Mouse (Mus musculus) ES-Bruce4 (cell line): ENCODE results near the gene Tmem254a. TPM values are rescaled to one million over a fixed set of nuclear protein-coding genes. Genes with fewer than 3 reads are reported as not detected.
"Not testable (repeated sequence)": the region's sequence is repeated elsewhere in the genome, so short reads cannot be mapped to it uniquely, and the experiment has no call there.

Source experiments
- H3K27ac ChIP-seq: 2 replicates; pipeline ENCODE4 v1.5.1; 2012; ENCODE audit warnings: low read length, inconsistent platforms; ENCODE audit not compliant: insufficient read depth
- H3K27me3 ChIP-seq: 2 replicates; pipeline ENCODE4 v1.6.1; 2012; ENCODE audit warnings: mild to moderate bottlenecking, low read length, inconsistent platforms; ENCODE audit not compliant: control insufficient read depth, poor library complexity, insufficient read depth, severe bottlenecking
- H3K36me3 ChIP-seq: 2 replicates; pipeline ENCODE4 v1.6.1; 2012; ENCODE audit warnings: inconsistent platforms, mild to moderate bottlenecking, low read length, moderate library complexity; ENCODE audit not compliant: control insufficient read depth, poor library complexity, insufficient read depth, severe bottlenecking
- H3K4me1 ChIP-seq: one replicate; pipeline ENCODE4 v1.8.1; 2011; ENCODE audit warnings: low read length; ENCODE audit not compliant: control insufficient read depth, insufficient read depth
- H3K4me3 ChIP-seq: 2 replicates; pipeline ENCODE4 v1.5.1; 2011; ENCODE audit warnings: low read depth, mild to moderate bottlenecking, low read length
- H3K9ac ChIP-seq: 2 replicates; pipeline ENCODE4 v1.6.1; 2012; ENCODE audit warnings: low read depth, mild to moderate bottlenecking, inconsistent platforms; ENCODE audit not compliant: poor library complexity, severe bottlenecking
- H3K9me3 ChIP-seq: replicated peaks from 2 replicates; pipeline ENCODE4 v1.6.1; 2012; ENCODE audit warnings: mild to moderate bottlenecking, low read length, inconsistent platforms; ENCODE audit not compliant: control insufficient read depth, poor library complexity, insufficient read depth, severe bottlenecking
- polyA plus RNA-seq: library from polyadenylated mRNA; stranded (reverse); fragments of >200 nt; gene quantifications from 2 replicates; pipeline ENCODE4 v1.2.4, GENCODE M21; 2011; ENCODE audit warnings: low read depth; ENCODE audit not compliant: missing spikeins, insufficient read depth, insufficient read length

Gene Tmem254a
- polyA plus RNA-seq, 1 experiment = 12.3 TPM

GRCm38 (mm10) chr14:25903000-25903399, 24.5 kb downstream of the Tmem254a start, which contains the start of gene Plac9a:
Gene Plac9a, minus strand, starts transcription at chr14:25903100.
- not testable (repeated sequence) for H3K9me3 ChIP-seq, H3K36me3 ChIP-seq, H3K4me1 ChIP-seq, H3K27ac ChIP-seq, H3K27me3 ChIP-seq, H3K9ac ChIP-seq, H3K4me3 ChIP-seq

- not testable (repeated sequence) for H3K4me3 ChIP-seq, H3K36me3 ChIP-seq, H3K27ac ChIP-seq, H3K9me3 ChIP-seq, H3K27me3 ChIP-seq, H3K4me1 ChIP-seq, H3K9ac ChIP-seq
Measured at GRCm38 (mm10) chr14:25895686-25896085, 31.8 kb downstream of the Tmem254a start.

GRCm38 (mm10) chr14:25894566-25894965, 32.9 kb downstream of the Tmem254a start:
- not testable (repeated sequence) for H3K4me1 ChIP-seq, H3K9ac ChIP-seq, H3K36me3 ChIP-seq, H3K27me3 ChIP-seq, H3K27ac ChIP-seq, H3K4me3 ChIP-seq, H3K9me3 ChIP-seq

- not testable (repeated sequence) for H3K9me3 ChIP-seq, H3K4me1 ChIP-seq, H3K27ac ChIP-seq, H3K4me3 ChIP-seq, H3K9ac ChIP-seq, H3K36me3 ChIP-seq, H3K27me3 ChIP-seq
Measured at GRCm38 (mm10) chr14:25885886-25886285, 41.6 kb downstream of the Tmem254a start.

GRCm38 (mm10) chr14:25881769-25882168, 45.7 kb downstream of the Tmem254a start:
- not testable (repeated sequence) for H3K9me3 ChIP-seq, H3K27ac ChIP-seq, H3K36me3 ChIP-seq, H3K27me3 ChIP-seq, H3K9ac ChIP-seq, H3K4me1 ChIP-seq, H3K4me3 ChIP-seq

GRCm38 (mm10) chr14:25876640-25877039, 50.8 kb downstream of the Tmem254a start:
- not testable (repeated sequence) for H3K9ac ChIP-seq, H3K4me3 ChIP-seq, H3K27ac ChIP-seq, H3K4me1 ChIP-seq, H3K27me3 ChIP-seq, H3K9me3 ChIP-seq
- peaks cover 10% of the 10 kb centered on the region for H3K36me3 ChIP-seq

Other genes starting within 250 kb of the Tmem254a start
- gene Ppif, start 233.5 kb downstream of the Tmem254a start, polyA plus RNA-seq = 41.1 and 42.2 TPM in 2 replicates
- gene Zcchc24, start 158.6 kb downstream of the Tmem254a start, polyA plus RNA-seq = 9.0 and 9.5 TPM in 2 replicates
- gene Anxa11, start 85.5 kb downstream of the Tmem254a start, polyA plus RNA-seq = 106 and 109 TPM in 2 replicates
- gene Plac9a, start 24.6 kb downstream of the Tmem254a start, polyA plus RNA-seq = 13.9 and 17.1 TPM in 2 replicates
- gene Cphx1, start 10.6 kb upstream of the Tmem254a start, polyA plus RNA-seq = 3.1 TPM in 1 of 2 replicates, not detected in the other
- gene Duxbl1, start 50.9 kb upstream of the Tmem254a start, polyA plus RNA-seq = 11.3 and 14.7 TPM in 2 replicates
- gene Gm9780, start 115.0 kb upstream of the Tmem254a start, polyA plus RNA-seq = 4.1 and 8.3 TPM in 2 replicates
- 6.7 and 16.3 TPM in 2 replicates for gene Tmem254c, start 139.7 kb upstream of the Tmem254a start, polyA plus RNA-seq
- not detected in 2 replicates for gene Cphx2, start 153.8 kb upstream of the Tmem254a start, polyA plus RNA-seq
- 3.9 and 4.3 TPM in 2 replicates for gene Cphx3, start 154.6 kb upstream of the Tmem254a start, polyA plus RNA-seq
- gene Duxbl2, start 190.7 kb upstream of the Tmem254a start, polyA plus RNA-seq = 11.2 and 35.4 TPM in 2 replicates